Mouse (Mus musculus): Measurements from ENCODE around the gene Slc4a1. TPM values are rescaled to one million over a fixed set of nuclear protein-coding genes. Genes with fewer than 3 reads are reported as not detected.

Slc4a1 gene
- polyA plus RNA-seq, 1 experiment from 2014 or later = 5.6 TPM

Small RNA genes lying within 50 kb of the gene (microRNA-seq; reads per million reads assigned to microRNA genes)
- gene Mir6930 = not detected

Other genes starting within 250 kb of the Slc4a1 start
- gene Nags, start 220.7 kb downstream of the Slc4a1 start, polyA plus RNA-seq (2014; fragmentation: Nextera tagmentation; extraction: Ambion mirVana) = not detected in 2 replicates
- 28.2 and 34.1 TPM in 2 replicates for gene Tmem101, start 209.8 kb downstream of the Slc4a1 start, polyA plus RNA-seq (2014; fragmentation: Nextera tagmentation; extraction: Ambion mirVana)
- gene Lsm12, start 180.9 kb downstream of the Slc4a1 start, polyA plus RNA-seq (2014; fragmentation: Nextera tagmentation; extraction: Ambion mirVana) = 60.3 and 62.1 TPM in 2 replicates
- gene G6pc3, start 176.6 kb downstream of the Slc4a1 start, polyA plus RNA-seq (2014; fragmentation: Nextera tagmentation; extraction: Ambion mirVana) = 24.8 and 27.8 TPM in 2 replicates
- gene Hdac5, start 136.0 kb downstream of the Slc4a1 start, polyA plus RNA-seq (2014; fragmentation: Nextera tagmentation; extraction: Ambion mirVana) = 52.1 and 54.5 TPM in 2 replicates
- gene BC030867, start 117.3 kb downstream of the Slc4a1 start, polyA plus RNA-seq (2014; fragmentation: Nextera tagmentation; extraction: Ambion mirVana) = 8.7 and 10.3 TPM in 2 replicates
- 0.09 and 0.11 TPM in 2 replicates for gene Asb16, start 97.5 kb downstream of the Slc4a1 start, polyA plus RNA-seq (2014; fragmentation: Nextera tagmentation; extraction: Ambion mirVana)
- 39.1 and 46.5 TPM in 2 replicates for gene Tmub2, start 81.3 kb downstream of the Slc4a1 start, polyA plus RNA-seq (2014; fragmentation: Nextera tagmentation; extraction: Ambion mirVana)
- 7.0 and 10.6 TPM in 2 replicates for gene Atxn7l3, start 69.6 kb downstream of the Slc4a1 start, polyA plus RNA-seq (2014; fragmentation: Nextera tagmentation; extraction: Ambion mirVana)
- 50.2 and 53.6 TPM in 2 replicates for gene Ubtf, start 46.5 kb downstream of the Slc4a1 start, polyA plus RNA-seq (2014; fragmentation: Nextera tagmentation; extraction: Ambion mirVana)
- gene Rundc3a, start 27.2 kb upstream of the Slc4a1 start, polyA plus RNA-seq (2014; fragmentation: Nextera tagmentation; extraction: Ambion mirVana) = 0.81 and 1.2 TPM in 2 replicates
- 266 and 295 TPM in 2 replicates for gene Slc25a39, start 41.7 kb upstream of the Slc4a1 start, polyA plus RNA-seq (2014; fragmentation: Nextera tagmentation; extraction: Ambion mirVana)
- gene Grn, start 64.1 kb upstream of the Slc4a1 start, polyA plus RNA-seq (2014; fragmentation: Nextera tagmentation; extraction: Ambion mirVana) = 182 and 190 TPM in 2 replicates
- 4.6 and 7.9 TPM in 2 replicates for gene Fam171a2, start 81.5 kb upstream of the Slc4a1 start, polyA plus RNA-seq (2014; fragmentation: Nextera tagmentation; extraction: Ambion mirVana)
- gene Itga2b, start 103.9 kb upstream of the Slc4a1 start, polyA plus RNA-seq (2014; fragmentation: Nextera tagmentation; extraction: Ambion mirVana) = 6.7 and 6.8 TPM in 2 replicates
- 30.7 and 36.9 TPM in 2 replicates for gene Gpatch8, start 190.2 kb upstream of the Slc4a1 start, polyA plus RNA-seq (2014; fragmentation: Nextera tagmentation; extraction: Ambion mirVana)
- gene Gm11627, start 213.3 kb upstream of the Slc4a1 start, polyA plus RNA-seq (2014; fragmentation: Nextera tagmentation; extraction: Ambion mirVana) = 12.6 and 13.9 TPM in 2 replicates
- gene Fzd2, start 238.2 kb upstream of the Slc4a1 start, polyA plus RNA-seq (2014; fragmentation: Nextera tagmentation; extraction: Ambion mirVana) = 18.7 and 24.0 TPM in 2 replicates

All from heart, embryonic 14.5 days (tissue).